Mouse (Mus musculus) liver, postnatal 0 days (tissue): ENCODE measurements around the gene Lypd4.

ENCODE experiments used
- CTCF ChIP-seq: sonication (generic); IDR thresholded peaks from 2 replicates; pipeline ENCODE4 v1.5.1; 2016; ENCODE audit warnings: antibody characterized with exemption, low read depth
- EP300 ChIP-seq: IDR thresholded peaks from 2 replicates; pipeline ENCODE4 v1.6.1; 2016; ENCODE audit warnings: antibody characterized with exemption, low read depth, mild to moderate bottlenecking

- TF ChIP-seq CTCF, result no peak
- no peak for TF ChIP-seq EP300
Observed at GRCm38 (mm10) chr7:24902630-24903443, 33.1 kb upstream of the Lypd4 start, which contains the start of gene Arhgef1.
